Mouse (Mus musculus): ENCODE results near the gene Sympk. TPM values are rescaled to one million over a fixed set of nuclear protein-coding genes. Genes with fewer than 3 reads are reported as not detected.
"Not testable (repeated sequence)": the region's sequence is repeated elsewhere in the genome, so short reads cannot be mapped to it uniquely, and the experiment has no call there.

Sympk gene
- total RNA-seq, 2 experiments from 2014 or later, result 85.6 to 87.6 TPM

- no peak for DNase-seq (ENCODE audit: extremely low spot score in 1 of 2, low spot score in 2 of 2)
- intact Hi-C loops (cut with DNase I), result no loop called here
These were observed 20.4 kb downstream of the Sympk start for GRCm38 (mm10) chr7:19044616-19045015.

- no peak for DNase-seq (ENCODE audit: extremely low spot score in 1 of 2, low spot score in 2 of 2)
- intact Hi-C loops (cut with DNase I), result no loop called here
These were observed 22.3 kb downstream of the Sympk start for GRCm38 (mm10) chr7:19046286-19047069.

DNA sequence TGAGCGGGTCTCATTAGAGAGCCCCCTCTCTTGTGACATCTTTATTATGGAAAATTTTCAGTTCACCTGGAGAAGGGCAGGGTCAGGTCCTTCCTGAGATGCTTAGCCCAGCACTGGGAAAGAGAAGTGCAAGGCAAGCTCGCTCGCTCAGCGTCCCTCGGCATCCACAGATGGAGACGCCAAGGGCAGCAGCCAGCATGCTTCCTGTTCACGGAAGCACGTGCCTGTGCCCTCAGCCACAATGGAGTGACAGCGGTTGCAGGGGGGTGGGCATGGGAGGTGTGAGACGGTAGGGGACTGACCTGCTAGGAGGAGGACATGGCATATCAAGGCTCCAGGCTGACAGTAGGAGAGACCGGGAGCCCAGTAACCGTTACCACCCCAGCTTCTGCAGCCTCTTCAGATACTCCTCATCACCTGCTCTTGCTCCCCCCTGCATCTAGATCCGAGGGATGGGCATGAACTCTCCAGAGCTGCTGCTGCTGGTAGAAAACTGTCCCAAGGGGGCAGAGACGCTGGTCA, 23.9 kb downstream of the Sympk start:
- DNase-seq (ENCODE audit: extremely low spot score in 1 of 2, low spot score in 2 of 2), result no peak
- intact Hi-C loops (cut with DNase I), result no loop called here

GRCm38 (mm10) chr7:19049252-19049651, 25.1 kb downstream of the Sympk start:
- no peak for DNase-seq (ENCODE audit: extremely low spot score in 1 of 2, low spot score in 2 of 2)
- intact Hi-C loops (cut with DNase I), result no loop called here

- no peak for DNase-seq (ENCODE audit: extremely low spot score in 1 of 2, low spot score in 2 of 2)
- intact Hi-C loops (cut with DNase I), result no loop called here
These were observed 26.0 kb downstream of the Sympk start for GRCm38 (mm10) chr7:19050172-19050571.

GRCm38 (mm10) chr7:19051161-19051560, 27.0 kb downstream of the Sympk start:
- intact Hi-C loops (cut with DNase I), result no loop called here
- DNase-seq (ENCODE audit: extremely low spot score in 1 of 2, low spot score in 2 of 2), result no peak

DNA sequence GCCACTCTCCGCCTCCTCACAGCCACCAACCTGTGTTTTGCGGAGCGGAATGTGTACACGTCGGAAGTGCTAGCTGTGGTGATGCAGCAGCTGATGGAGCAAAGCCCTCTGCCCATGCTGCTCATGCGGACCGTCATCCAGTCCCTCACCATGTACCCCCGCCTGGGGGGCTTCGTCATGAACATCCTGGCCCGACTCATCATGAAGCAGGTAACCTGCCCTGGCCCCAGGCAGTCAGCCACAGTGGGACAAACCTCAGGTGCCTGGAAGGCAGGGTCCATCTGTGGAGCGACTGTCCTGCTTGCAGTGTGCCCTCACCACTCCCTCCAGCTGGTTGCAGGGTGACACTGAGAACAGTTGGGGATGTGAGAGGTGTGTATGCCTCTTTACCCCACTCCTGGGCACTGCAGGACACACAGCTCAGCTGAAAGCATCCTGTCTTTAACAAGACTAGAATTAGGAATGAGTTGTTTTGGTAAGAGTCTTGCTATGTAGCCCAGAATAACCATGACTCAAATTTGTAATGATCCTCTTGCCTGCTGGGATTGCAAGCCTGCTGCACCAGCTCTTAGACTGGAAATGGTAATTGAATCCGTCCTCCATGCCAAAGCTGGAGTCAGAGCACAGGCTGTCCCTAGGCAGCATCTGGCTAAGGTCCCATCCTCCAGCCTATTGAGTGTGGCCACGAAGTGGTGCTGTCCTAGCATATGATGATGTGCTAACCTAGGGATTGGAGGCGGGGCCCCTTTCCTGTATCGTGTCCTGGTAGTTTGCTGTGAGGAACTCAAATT, 28.4 kb downstream of the Sympk start:
- intact Hi-C loops (cut with DNase I), result no loop called here

GRCm38 (mm10) chr7:19053136-19053532, 29.0 kb downstream of the Sympk start:
- no peak for DNase-seq (ENCODE audit: extremely low spot score in 1 of 2, low spot score in 2 of 2)

More for the DNA sequence above, 28.4 kb downstream of the Sympk start:
- peak; percentile 58 to 62 for DNase-seq (ENCODE audit: extremely low spot score in 1 of 2, low spot score in 2 of 2)

DNA sequence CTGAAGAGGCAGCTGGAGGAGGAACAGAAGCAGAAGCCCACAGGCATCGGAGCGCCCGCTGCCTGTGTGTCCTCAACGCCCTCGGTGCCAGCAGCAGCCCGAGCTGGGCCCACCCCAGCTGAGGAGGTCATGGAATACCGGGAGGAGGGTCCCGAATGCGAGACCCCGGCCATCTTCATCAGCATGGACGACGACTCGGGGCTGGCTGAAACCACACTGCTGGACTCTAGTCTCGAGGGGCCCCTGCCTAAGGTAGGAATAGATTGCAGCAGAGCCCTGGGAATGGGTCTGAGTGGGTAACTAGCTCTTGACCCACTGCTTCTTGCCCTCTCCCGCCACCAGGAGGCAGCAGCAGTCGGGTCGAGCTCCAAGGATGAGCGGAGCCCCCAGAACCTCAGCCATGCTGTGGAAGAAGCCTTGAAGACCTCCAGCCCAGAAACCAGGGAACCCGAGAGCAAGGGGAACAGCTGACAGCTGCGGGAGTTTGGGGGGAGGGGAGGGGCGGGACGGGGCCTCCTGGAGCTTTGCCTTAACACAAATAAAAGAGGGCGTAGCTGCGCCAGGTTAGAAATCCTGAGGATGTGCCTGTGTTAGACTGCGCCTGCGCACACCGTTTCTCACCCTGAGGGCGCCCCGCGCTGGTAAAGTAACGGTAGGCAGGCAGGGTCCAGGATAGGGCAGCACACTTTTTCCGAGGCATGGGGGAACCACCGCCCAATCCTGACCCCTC, 30.0 kb downstream of the Sympk start, which contains the start of gene Rsph6a:
TSS of gene Rsph6a (plus strand) at position 644 of the 730 bp plus-strand sequence.
- intact Hi-C loops (cut with DNase I), result no loop called here
- DNase-seq (ENCODE audit: extremely low spot score in 1 of 2, low spot score in 2 of 2), result peak in 1 of 2 experiments; percentile 73

More at GRCm38 (mm10) chr7:19053136-19053532, 29.0 kb downstream of the Sympk start:
- intact Hi-C loops (cut with DNase I), result no loop called here

GRCm38 (mm10) chr7:19054777-19055076, 30.6 kb downstream of the Sympk start:
- intact Hi-C loops (cut with DNase I), result no loop called here
- no peak for DNase-seq (ENCODE audit: extremely low spot score in 1 of 2, low spot score in 2 of 2)

GRCm38 (mm10) chr7:19055108-19055507, 30.9 kb downstream of the Sympk start:
- intact Hi-C loops (cut with DNase I), result no loop called here
- DNase-seq (ENCODE audit: extremely low spot score in 1 of 2, low spot score in 2 of 2), result no peak

DNA sequence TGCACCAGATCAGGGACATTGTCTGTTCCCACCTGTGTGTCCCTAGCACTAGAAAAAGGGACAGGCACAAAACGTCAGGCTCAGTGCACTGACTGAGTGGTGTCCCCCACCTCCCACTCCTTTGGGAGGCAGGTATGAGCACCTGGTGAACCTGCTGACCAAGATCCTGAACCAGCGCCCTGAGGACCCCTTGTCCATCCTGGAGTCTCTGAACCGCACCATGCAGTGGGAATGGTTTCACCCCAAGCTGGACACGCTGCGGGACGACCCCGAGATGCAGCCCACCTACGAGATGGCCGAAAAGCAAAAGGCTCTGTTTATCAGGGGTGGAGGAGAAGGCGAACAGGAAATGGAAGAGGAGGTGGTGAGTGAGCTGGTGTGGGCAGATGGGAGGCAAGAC, 33.2 kb downstream of the Sympk start:
- DNase-seq (ENCODE audit: extremely low spot score in 1 of 2, low spot score in 2 of 2), result no peak
- intact Hi-C loops (cut with DNase I), result no loop called here

DNA sequence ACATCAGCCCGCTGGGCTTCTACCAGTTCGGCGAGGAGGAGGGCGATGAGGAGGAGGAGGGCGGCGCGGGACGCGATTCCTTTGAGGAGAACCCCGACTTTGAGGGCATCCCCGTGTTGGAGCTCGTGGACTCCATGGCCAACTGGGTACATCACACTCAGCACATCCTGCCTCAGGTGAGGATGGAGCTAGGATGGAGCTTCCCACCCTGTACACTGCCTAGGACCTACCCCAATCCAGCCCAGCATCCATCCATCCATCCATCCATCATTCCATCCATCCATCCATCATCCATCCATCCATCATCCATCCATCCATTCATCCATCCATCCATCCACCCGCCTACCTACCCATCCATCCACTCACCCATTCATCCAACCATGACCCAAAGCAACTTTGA, 41.7 kb downstream of the Sympk start:
- intact Hi-C loops (cut with DNase I), result loop anchor here (5.0 to 10.0 kb wide), 2 partner anchors 41 to 149 kb away; partner anchors contain the start of gene Gpr4

DNA sequence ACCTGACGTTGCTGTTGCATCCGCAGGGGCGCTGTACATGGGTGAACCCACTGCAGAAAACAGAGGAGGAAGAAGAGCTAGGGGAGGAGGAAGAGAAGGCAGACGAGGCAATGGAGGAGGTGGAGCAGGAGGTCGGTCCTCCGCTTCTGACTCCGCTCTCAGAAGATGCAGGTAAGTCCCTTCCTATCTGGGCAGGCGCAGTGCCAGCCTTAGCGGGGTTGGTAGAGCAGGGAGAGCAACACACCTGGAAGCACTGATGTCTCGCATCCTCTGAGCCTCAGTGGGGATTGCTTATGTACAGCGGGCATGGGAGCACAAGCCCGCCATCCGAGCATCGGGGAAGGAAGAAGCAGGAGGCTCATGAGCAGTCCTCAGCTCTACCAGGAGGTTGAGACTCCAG, 42.9 kb downstream of the Sympk start:
- intact Hi-C loops (cut with DNase I), result loop anchor here (5.0 to 10.0 kb wide), 2 partner anchors 40 to 148 kb away; partner anchors contain the start of gene Gpr4
- DNase-seq (ENCODE audit: extremely low spot score in 1 of 2, low spot score in 2 of 2), result peak in 1 of 2 experiments; percentile 43

More for the DNA sequence above, 41.7 kb downstream of the Sympk start:
- no peak for DNase-seq (ENCODE audit: extremely low spot score in 1 of 2, low spot score in 2 of 2)

DNA sequence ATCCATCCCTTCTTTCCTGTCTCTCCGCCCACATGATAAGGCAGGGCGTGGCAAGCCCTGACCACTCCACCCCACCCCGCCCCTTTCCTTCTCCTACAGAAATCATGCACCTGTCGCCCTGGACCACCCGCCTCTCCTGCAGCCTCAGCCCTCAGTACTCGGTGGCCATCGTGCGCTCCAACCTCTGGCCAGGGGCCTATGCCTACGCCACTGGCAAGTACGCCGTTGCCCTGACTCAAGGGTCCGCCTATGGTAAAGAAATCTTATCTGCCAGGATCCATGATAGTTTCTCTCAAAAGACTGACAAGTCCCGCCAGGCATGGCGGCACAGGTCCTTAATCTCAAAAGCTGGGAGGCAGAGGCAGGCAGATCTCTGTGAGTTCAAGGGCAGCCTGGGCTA, 43.8 kb downstream of the Sympk start:
- peak in 1 of 2 experiments; percentile 48 for DNase-seq (ENCODE audit: extremely low spot score in 1 of 2, low spot score in 2 of 2)
- intact Hi-C loops (cut with DNase I), result loop anchor here (5.0 to 10.0 kb wide), 2 partner anchors 39 to 147 kb away; partner anchors contain the start of gene Gpr4

DNA sequence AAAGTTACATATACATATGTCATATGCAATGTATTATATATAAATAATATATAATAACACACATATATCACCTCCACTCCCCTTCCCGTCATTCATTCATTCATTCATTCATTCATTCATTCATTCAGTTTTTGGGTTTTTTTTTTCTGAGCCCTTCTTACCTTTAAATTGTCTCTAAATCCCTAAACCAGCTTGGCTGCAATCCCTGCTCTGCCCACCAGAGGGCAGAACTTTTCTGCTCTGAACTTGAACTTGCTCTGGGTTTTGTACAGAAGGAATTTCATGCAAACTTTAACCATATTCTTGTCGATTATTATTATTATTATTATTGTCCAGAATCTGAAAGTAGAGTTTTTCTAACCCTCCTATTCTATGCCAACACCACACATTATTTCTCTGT, 44.5 kb downstream of the Sympk start:
- intact Hi-C loops (cut with DNase I), result loop anchor here (5.0 to 10.0 kb wide), 2 partner anchors 39 to 146 kb away; partner anchors contain the start of gene Gpr4
- DNase-seq (ENCODE audit: extremely low spot score in 1 of 2, low spot score in 2 of 2), result peak in 1 of 2 experiments; percentile 57

GRCm38 (mm10) chr7:19069500-19069899, 45.3 kb downstream of the Sympk start:
- intact Hi-C loops (cut with DNase I), result loop anchor here (5.0 to 10.0 kb wide), 2 partner anchors 38 to 145 kb away; partner anchors contain the start of gene Gpr4
- DNase-seq (ENCODE audit: extremely low spot score in 1 of 2, low spot score in 2 of 2), result peak in 1 of 2 experiments; percentile 33

DNA sequence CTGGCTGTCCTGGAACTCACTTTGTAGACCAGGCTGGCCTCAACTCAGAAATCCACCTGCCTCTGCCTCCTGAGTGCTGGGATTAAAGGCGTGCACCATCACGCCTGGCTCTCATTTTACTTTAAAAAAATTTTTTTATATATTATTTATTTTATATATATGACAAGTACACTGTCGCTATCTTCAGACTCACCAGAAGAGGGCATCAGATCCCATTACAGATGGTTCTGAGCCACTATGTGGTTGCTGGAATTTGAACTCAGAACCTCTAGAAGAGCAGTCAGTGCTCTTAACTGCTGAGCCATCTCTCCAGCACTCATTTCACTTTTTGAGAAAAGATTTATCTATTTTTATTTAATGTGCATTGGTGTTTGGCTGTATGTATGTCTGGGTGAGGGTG, 46.8 kb downstream of the Sympk start:
- not testable (repeated sequence) for DNase-seq (ENCODE audit: extremely low spot score in 1 of 2, low spot score in 2 of 2)
- intact Hi-C loops (cut with DNase I), result loop anchor here (5.0 kb wide), 1 partner anchor 39 kb away; no protein-coding TSS in a partner anchor

Data from left cerebral cortex, postnatal 10 days (tissue).